Mouse (Mus musculus) R1 (cell line): ENCODE data around the gene Syngr2.

Source experiments
- DNase-seq: peaks from one replicate; pipeline ENCODE4 v3.0.0-alpha.2; 2018; ENCODE audit warnings: low read depth, low spot score

Gene Syngr2

GRCm38 (mm10) chr11:117832086-117832969 lies 22.9 kb downstream of the Syngr2 start:
- peak; percentile 96 for DNase-seq

DNA sequence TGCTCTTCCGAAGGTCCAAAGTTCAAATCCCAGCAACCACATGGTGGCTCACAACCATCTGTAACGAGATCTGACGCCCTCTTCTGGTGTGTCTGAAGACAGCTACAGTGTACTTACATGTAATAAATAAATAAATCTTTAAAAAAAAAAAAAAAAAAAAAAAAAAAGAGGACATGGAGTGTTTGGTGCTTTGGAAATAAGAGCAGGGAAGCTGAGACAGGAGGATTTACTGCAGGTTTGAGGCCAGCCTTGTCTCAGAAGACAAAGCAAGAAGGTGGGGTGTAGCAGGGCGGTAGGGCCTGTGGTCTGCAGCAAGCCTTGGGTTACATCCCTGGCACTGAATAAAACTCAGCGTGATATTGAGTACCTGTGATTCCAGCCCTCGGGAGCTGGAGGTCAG lies 24.0 kb downstream of the Syngr2 start:
- DNase-seq: peak; percentile 29

DNA sequence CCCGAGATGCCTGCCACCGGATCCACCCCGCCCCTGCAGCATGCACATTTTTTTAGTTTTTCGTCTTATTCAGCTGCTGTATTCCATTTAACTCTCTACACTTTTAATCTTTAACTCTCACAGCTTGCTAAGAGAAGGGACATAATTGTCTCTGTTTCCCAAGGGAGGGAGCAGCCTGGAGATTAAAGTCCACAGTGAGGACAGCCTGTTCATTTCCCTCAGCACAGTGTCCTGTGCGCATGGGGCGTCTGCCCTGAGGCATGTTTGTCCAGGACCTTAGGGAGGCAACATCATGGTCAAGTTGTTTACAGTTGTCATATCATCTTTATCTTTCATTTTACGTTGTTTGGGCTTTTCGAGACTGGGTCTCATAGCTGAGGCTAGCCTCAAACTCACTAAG lies 24.6 kb downstream of the Syngr2 start:
- no peak for DNase-seq

- DNase-seq: peak; percentile 96
These were observed 26.8 kb downstream of the Syngr2 start for GRCm38 (mm10) chr11:117836306-117836705.

DNA sequence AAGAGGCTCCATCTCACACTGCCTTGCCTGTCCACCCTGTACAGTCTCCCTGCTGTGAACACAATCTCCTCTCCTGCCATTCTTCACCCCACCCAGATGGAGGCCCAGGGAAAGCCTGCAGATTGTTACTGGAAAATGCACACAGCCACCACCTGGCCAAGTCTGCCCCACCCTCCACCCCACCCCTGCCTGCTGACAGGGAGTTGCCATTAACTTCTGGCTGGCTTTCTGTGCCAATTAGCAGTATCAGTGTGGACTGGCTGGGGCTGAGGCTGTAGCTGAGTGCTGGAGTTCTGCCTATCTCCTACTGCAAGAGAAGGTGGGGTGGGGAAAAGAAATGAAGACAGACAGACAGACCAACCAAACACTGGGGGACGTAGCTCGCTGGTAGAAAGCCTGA lies 29.1 kb downstream of the Syngr2 start:
- no peak for DNase-seq

DNA sequence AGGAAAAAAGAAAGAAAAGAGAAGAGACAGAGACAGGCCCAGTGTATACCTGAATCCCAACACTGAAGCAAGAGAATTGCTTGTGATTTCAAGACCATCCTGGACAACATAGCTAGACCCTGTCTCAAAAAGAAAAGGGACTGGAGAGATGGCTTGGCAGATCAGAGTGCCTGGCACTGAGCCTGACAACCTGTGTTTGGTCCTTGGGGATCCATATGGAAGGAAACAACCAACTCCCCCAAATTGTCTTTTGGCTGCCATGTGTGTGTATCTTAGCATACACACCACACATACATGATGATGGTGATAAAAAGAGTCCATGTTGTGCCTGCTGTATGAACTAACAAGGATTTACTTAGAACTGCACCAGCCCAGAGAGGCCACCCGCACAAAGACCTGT lies 29.6 kb downstream of the Syngr2 start:
- DNase-seq: no peak

DNA sequence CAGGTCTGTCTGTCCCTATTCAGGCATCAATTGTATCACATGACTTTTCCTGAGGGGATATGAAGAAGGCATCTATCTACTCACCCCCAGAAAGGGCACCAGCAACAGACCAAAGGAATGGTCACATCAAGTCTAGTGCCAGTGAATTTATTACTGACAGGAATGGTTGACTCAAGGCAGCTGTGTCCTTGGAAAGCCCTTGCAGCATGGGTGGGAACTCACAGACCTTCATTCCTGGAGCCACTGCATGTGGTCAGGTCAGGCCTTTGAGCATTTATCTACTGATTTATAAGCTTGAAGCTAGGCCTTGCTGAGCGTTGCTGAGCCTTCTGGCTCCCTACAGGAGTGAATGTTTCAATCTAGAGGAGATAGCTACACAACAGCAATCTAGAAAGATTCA lies 31.4 kb downstream of the Syngr2 start:
- no peak for DNase-seq

DNA sequence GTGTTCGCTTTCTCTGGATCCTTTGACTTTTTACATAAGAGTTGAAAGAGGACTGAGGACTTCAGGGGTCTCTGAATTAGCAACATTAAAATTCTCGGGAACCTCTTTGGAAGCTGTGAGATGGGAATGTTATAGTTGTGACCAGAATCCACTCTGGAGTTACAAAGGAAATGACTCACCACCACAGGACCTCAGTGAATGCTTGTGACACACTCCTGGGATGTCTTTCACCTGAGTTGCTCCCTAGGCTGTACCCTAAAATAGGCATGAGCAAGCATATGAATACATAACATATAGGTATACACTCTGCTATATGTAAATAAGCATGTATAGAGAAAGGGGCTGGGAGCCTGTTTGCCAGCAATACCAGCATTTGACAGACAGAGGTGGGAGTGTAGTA lies 34.0 kb downstream of the Syngr2 start:
- no peak for DNase-seq

GRCm38 (mm10) chr11:117844997-117845396 lies 35.5 kb downstream of the Syngr2 start:
- no peak for DNase-seq

DNA sequence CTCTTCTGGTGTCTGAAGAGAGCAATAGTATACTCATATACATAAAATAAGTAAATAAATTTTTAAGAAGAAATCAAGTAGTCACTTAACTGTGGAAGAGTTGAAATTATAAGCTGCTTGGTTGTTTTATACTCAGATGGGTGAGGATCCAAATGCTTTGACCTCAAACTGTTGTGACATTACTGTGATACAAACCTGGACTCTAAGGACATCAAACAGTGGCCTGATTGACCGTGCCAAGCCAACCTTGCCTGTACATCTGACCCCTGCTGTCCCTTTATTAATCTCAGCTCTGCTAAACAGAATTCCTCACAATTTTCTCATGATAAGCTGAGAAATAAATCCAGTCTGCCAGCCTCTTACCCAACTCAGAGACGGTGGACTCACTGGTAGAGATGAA lies 36.2 kb downstream of the Syngr2 start:
- DNase-seq: no peak

GRCm38 (mm10) chr11:117846640-117847039 lies 37.2 kb downstream of the Syngr2 start:
- peak; percentile 49 for DNase-seq

DNA sequence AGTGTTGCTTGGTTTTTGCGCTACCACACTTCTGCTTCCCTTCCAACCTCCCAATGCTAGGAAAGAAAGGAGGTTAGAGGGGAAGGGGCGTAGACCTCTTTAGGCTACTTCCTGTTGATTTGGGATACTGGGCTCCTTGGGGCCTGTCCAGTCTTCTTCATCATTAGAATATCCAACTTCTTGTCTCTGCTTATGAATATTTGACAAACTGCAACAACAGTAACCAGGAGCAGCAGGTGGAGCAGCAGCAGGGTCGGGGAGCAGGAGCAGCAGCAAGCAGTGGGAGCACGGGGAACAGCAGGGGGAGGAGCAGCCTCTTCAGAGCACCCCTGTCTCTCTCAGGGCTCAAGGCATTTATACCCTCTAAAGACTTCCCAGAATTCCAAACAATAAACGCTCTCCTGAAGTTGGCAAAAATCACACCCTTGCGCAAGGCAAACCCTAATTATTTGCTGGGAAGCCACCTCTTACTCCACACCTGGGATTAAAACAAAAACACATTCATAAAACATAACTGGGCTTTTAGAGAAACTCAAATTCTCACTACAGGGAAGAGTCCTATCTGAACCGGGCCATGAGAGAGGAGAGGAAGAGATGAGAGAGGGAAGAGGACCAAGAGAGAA lies 38.2 kb downstream of the Syngr2 start:
- DNase-seq: no peak

DNA sequence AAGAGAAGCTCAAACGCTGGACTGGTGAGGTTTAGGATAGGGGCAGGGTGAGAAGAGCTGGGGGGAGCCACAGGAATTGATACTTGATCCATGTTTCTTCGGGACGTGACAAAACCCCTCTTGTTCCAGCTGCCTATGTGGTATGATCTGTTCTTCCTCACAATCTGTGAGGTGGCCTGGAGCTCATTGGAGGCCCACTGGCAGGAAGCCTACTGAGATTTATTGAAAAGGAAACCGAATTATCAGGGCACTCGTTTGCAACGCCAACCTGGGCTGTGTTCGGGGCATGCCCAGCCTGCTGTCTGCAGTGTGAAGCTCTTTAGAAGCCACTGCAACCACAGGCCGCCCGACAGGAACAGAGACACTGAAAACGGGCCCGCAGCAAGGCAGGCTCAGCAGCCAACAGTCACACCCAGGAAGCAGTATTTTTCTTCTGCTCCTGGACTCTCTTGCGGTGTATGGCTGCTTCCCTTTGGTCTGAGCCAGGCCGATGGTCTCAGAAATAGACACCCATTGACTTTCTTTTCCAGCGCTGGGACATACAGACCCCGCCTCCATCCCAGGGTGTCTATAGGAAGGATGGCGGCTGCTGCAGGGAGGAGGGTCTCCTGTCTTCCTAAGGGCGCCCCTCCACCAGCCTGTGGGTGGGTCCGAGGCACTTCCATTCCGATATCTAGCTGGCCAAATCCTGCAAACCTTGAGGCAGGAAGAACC lies 39.0 kb downstream of the Syngr2 start:
- DNase-seq: peak; percentile 92

DNA sequence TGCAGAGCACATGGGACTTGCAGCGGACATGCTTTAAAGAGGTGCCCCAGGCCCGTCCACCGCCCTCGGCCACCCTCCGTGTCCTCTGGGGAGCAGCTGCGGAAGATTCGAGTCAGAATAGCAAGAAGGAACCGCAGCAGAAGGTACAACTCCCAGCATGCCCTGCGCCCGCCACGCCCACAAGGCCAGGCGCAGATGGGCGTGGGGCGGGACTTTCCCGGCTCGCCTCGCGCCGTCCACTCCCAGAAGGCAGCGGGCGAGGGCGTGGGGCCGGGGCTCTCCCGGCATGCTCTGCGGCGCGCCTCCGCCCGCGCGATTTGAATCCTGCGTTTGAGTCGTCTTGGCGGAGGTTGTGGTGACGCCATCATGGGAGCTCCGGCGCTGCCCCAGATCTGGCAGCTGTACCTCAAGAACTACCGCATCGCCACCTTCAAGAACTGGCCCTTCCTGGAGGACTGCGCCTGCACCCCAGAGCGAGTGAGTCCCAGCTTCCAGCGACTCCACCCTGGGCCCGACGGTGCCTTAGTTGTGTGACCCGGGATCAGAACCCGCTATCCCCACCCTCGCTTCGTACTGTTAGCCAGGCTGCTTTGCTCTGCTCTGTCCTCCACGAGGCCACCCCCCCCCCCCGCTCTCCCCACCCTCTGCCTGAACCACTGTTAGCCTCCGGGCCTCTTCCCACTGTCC lies 39.7 kb downstream of the Syngr2 start, which contains the start of gene Birc5:
Birc5 (plus strand) TSS at position 267 of the 687 bp plus-strand sequence.
- DNase-seq: peak; percentile 97

DNA sequence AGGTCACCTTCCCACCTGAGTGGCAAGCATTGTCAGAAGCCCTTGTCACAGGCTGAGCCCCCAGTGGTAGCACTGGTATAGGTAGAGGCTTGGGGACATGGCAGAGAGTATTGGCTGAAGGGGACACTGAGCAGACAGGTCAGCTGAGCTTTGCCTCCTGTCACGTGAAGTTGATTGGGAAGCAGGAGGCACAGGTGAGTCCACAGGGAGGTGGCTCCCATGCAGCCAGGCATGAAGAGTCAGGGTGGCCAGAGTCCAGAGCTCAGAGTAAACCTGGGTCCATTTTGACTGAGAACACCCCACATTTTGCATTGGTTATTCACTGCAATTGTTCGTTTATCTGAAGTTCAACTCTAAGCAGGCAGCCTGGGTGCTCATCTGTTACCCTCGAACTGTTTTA lies 43.4 kb downstream of the Syngr2 start:
- DNase-seq: no peak

- DNase-seq: peak; percentile 92
These were observed 44.8 kb downstream of the Syngr2 start for GRCm38 (mm10) chr11:117854241-117854640.

DNA sequence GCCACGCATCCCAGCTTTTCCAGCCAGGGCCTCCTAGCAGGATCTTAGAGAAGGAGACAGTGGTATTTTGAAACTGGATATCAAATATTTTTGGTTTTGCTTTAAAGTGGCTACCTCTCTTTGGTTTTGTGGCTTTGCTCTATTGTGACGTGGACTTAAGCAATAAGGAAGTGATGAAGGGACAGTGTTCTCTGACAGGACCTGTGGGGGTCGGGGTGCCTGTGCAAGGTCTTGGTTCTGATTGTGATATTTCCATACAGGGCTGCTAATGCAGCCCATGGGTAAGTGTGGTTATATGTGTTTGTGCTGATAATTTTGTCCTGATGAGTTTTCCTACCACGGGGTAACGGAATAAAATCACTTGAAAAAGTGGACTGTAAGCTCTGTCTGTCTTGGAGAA lies 45.9 kb downstream of the Syngr2 start:
- DNase-seq: no peak

DNA sequence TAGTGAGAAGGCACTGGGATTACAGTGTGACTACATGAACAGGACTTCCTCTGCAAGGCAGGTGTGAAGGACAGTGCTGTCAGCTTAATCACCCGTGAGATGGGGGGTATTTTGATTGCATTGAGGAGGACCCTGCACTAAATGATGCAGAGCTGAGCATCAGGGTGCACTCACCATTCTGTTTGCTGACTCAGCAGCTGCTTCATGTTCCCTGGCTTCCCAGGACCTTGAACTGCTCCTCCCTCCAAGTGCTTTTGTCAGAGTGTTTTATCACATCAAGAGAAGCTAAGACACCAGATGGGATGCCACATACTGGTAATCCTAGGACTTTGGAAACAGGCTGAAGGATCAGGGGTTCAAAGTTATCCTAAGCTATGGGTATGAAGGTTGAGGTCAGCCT lies 46.5 kb downstream of the Syngr2 start:
- no peak for DNase-seq

DNA sequence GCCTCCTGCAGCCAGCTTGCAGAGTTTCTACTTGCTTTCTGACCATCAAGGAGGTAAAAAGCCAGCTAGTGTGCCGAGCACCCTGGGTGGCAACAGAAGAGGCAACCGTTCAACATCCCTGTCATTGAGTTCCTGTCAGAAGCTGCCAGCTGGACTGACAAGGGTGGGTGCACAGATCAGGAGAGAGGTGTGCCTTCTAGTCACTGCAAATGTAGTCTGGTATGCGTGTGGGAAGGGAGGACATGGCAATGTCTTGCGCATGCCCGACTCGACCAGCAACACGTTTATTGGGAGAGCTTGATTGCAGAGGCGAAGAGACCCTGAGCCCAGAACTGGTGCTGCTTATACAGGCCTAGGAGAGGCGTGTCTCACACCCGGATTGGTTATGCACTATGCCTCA lies 48.0 kb downstream of the Syngr2 start:
- peak; percentile 62 for DNase-seq

DNA sequence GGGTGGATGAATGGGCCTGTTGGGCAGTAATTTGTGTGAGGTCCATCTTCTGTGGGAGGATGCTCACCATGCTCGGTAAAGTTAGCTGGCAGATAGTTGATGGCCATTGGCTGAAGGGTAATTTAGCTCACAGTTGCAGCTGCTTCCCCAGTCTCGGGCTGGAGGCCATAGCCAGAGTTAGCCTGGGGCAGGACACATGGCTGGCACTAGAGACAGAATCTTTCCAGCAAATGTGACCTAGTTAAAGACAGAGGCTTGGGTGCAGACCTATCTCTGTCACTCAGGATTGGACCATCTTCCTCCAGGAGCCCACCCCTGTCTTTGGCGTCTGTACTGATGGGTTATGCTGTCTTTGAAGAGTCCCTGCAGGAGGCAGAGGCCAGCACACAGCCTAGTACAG lies 48.9 kb downstream of the Syngr2 start:
- no peak for DNase-seq

GRCm38 (mm10) chr11:117860601-117861000 lies 51.1 kb downstream of the Syngr2 start, which contains the start of gene Tmem235:
Gene Tmem235, plus strand, starts transcription at chr11:117860752.
- no peak for DNase-seq
